Mouse (Mus musculus) heart, postnatal 10 days (tissue): ENCODE results near the gene Kcnn1. TPM values are rescaled to one million over a fixed set of nuclear protein-coding genes. Genes with fewer than 3 reads are reported as not detected.
A peak's percentile ranks its signal among the peaks of the same experiment; 100 is the strongest.

Experiments used
- DNase-seq, 2 experiments: peaks; one replicate each; pipeline ENCODE4 v3.0.0; 2021
- intact Hi-C: fragments of 180-260 bp; cut with DNase I; formaldehyde crosslinking; loops from one replicate; pipeline ENCODE4 v1.15.1; 2025
- total RNA-seq, 2 experiments: library from RNA; stranded (reverse); gene quantifications; 2 replicates each; pipeline ENCODE4 v1.2.3; 2021

The Kcnn1 gene
- total RNA-seq, 2 experiments from 2014 or later: 3.1 to 3.7 TPM

GRCm38 (mm10) chr8:70869601-70870041 lies 6.6 kb upstream of the Kcnn1 start:
- intact Hi-C loops: loop anchor here (1.0 to 2.0 kb wide), 3 partner anchors 25 to 149 kb away; no protein-coding TSS in a partner anchor
- peak; percentile 84 to 85 for DNase-seq

- no peak for DNase-seq
- intact Hi-C loops: loop anchor here (1.0 to 2.0 kb wide), 2 partner anchors 25 to 148 kb away; no protein-coding TSS in a partner anchor
These were observed 6.1 kb upstream of the Kcnn1 start for GRCm38 (mm10) chr8:70869199-70869571.

GRCm38 (mm10) chr8:70868559-70869198 lies 5.6 kb upstream of the Kcnn1 start:
- peak in 1 of 2 experiments; percentile 38 for DNase-seq
- intact Hi-C loops: loop anchor here (1.0 to 2.0 kb wide), 2 partner anchors 24 to 148 kb away; no protein-coding TSS in a partner anchor

- intact Hi-C loops: no loop called here
- DNase-seq: no peak
These were observed 3.5 kb upstream of the Kcnn1 start for GRCm38 (mm10) chr8:70866566-70866965.

- no peak for DNase-seq
- intact Hi-C loops: no loop called here
These were observed 3.0 kb upstream of the Kcnn1 start for GRCm38 (mm10) chr8:70866001-70866520.

GRCm38 (mm10) chr8:70865350-70866000 lies 2.4 kb upstream of the Kcnn1 start:
- intact Hi-C loops: no loop called here
- peak; percentile 100 for DNase-seq

GRCm38 (mm10) chr8:70864712-70865221 lies 1.7 kb upstream of the Kcnn1 start:
- intact Hi-C loops: no loop called here
- peak; percentile 52 to 56 for DNase-seq

- DNase-seq: peak; percentile 37 to 42
- intact Hi-C loops: no loop called here
These were observed 1.1 kb upstream of the Kcnn1 start for GRCm38 (mm10) chr8:70863956-70864711.

- DNase-seq: no peak
- intact Hi-C loops: no loop called here
These were observed 5.5 kb downstream of the Kcnn1 start for GRCm38 (mm10) chr8:70857516-70857915.

- intact Hi-C loops: no loop called here
- DNase-seq: peak; percentile 61 to 69
These were observed 6.4 kb downstream of the Kcnn1 start for GRCm38 (mm10) chr8:70856541-70857197.

GRCm38 (mm10) chr8:70856028-70856427 lies 7.0 kb downstream of the Kcnn1 start:
- intact Hi-C loops: no loop called here
- no peak for DNase-seq

- intact Hi-C loops: no loop called here
- no peak for DNase-seq
These were observed 9.2 kb downstream of the Kcnn1 start for GRCm38 (mm10) chr8:70853863-70854262.

- no peak for DNase-seq
- intact Hi-C loops: no loop called here
These were observed 10.3 kb downstream of the Kcnn1 start for GRCm38 (mm10) chr8:70852595-70853231.

- intact Hi-C loops: no loop called here
- DNase-seq: no peak
These were observed 11.2 kb downstream of the Kcnn1 start for GRCm38 (mm10) chr8:70851837-70852236.

- intact Hi-C loops: no loop called here
- no peak for DNase-seq
These were observed 12.1 kb downstream of the Kcnn1 start for GRCm38 (mm10) chr8:70850947-70851346.

- no peak for DNase-seq
- intact Hi-C loops: no loop called here
These were observed 12.8 kb downstream of the Kcnn1 start for GRCm38 (mm10) chr8:70850132-70850845.

GRCm38 (mm10) chr8:70849333-70849990 lies 13.6 kb downstream of the Kcnn1 start:
- DNase-seq: peak in 1 of 2 experiments; percentile 36
- intact Hi-C loops: no loop called here

GRCm38 (mm10) chr8:70846371-70847154 lies 16.5 kb downstream of the Kcnn1 start:
- peak in 1 of 2 experiments; percentile 17 for DNase-seq
- intact Hi-C loops: no loop called here
